ENCODE assay signal across 8 mouse cellular contexts in genomic region chr1:86509410-86509809, GRCm38 (mm10). TPM values are rescaled to one million over a fixed set of nuclear protein-coding genes. Genes with fewer than 3 reads are reported as not detected.
A peak's percentile ranks its signal among the peaks of the same experiment; 100 is the strongest.
DNase-seq lines count a peak whose midpoint lies in the region; ATAC-seq and TF ChIP-seq lines count a peak whose summit lies in the region.

No protein-coding gene starts in this region.

- DNase-seq in adipocyte (ENCODE audit: low spot score), result peak; percentile 85
- DNase-seq in heart, embryonic 10.5 days (ENCODE audit: low spot score), result peak; percentile 93
- DNase-seq in kidney, postnatal 0 days (ENCODE audit: low spot score), result peak; percentile 89
- peak; percentile 96 for DNase-seq in thymus, postnatal 0 days (ENCODE audit: low spot score)

- peak; percentile 86 for TF ChIP-seq CTCF in C2C12 (IDR thresholded peaks at IDR 0.05; ENCODE audit: control insufficient read depth, insufficient read depth, insufficient read length)
- TF ChIP-seq CTCF in kidney, postnatal 0 days (IDR thresholded peaks at IDR 0.05; ENCODE audit: low read depth), result peak; percentile 82

- no peaks in the 10 kb centered on the region for H3K36me3 ChIP-seq in C2C12 (ENCODE audit: control insufficient read depth, insufficient read depth)
- H3K36me3 ChIP-seq in embryonic facial prominence, embryonic 13.5 days, result no peaks in the 10 kb centered on the region
- no peaks in the 10 kb centered on the region for H3K36me3 ChIP-seq in heart, embryonic 10.5 days
- H3K36me3 ChIP-seq in kidney, postnatal 0 days (ENCODE audit: insufficient read depth, low read length), result no peaks in the 10 kb centered on the region
- no peaks in the 10 kb centered on the region for H3K36me3 ChIP-seq in liver, embryonic 12.5 days
- no peaks in the 10 kb centered on the region for H3K36me3 ChIP-seq in neural tube, embryonic 12.5 days

- H3K9me3 ChIP-seq in embryonic facial prominence, embryonic 13.5 days, result no peaks in the 10 kb centered on the region
- H3K9me3 ChIP-seq in heart, embryonic 10.5 days, result no peaks in the 10 kb centered on the region
- H3K9me3 ChIP-seq in kidney, postnatal 0 days (replicated peaks; ENCODE audit: low read length), result no peaks in the 10 kb centered on the region
- H3K9me3 ChIP-seq in liver, embryonic 12.5 days (replicated peaks), result no peaks in the 10 kb centered on the region
- H3K9me3 ChIP-seq in neural tube, embryonic 12.5 days, result no peaks in the 10 kb centered on the region

- H3K27ac ChIP-seq in embryonic facial prominence, embryonic 13.5 days, result peak overlapping the region; percentile 45
- peak overlapping the region; percentile 69 for H3K27ac ChIP-seq in heart, embryonic 10.5 days
- peak overlapping the region; percentile 47; the same call in 1 of the 2 replicates for H3K27ac ChIP-seq in kidney, postnatal 0 days
- peak overlapping the region; percentile 60; the same call in 1 of the 2 replicates for H3K27ac ChIP-seq in liver, embryonic 12.5 days
- peak overlapping the region; percentile 37; the same call in 1 of the 2 replicates for H3K27ac ChIP-seq in neural tube, embryonic 12.5 days

- no peaks in the 10 kb centered on the region for H3K79me3 ChIP-seq in C2C12 (ENCODE audit: low read depth)

- H3K27me3 ChIP-seq in C2C12 (ENCODE audit: control insufficient read depth, insufficient read depth, insufficient read length), result no peaks in the 10 kb centered on the region
- H3K27me3 ChIP-seq in embryonic facial prominence, embryonic 13.5 days, result no peaks in the 10 kb centered on the region
- no peaks in the 10 kb centered on the region for H3K27me3 ChIP-seq in heart, embryonic 10.5 days (ENCODE audit: insufficient read depth, poor library complexity, severe bottlenecking)
- H3K27me3 ChIP-seq in kidney, postnatal 0 days (ENCODE audit: insufficient read depth, low read length), result no peaks in the 10 kb centered on the region
- H3K27me3 ChIP-seq in liver, embryonic 12.5 days (replicated peaks), result no peaks in the 10 kb centered on the region
- no peaks in the 10 kb centered on the region for H3K27me3 ChIP-seq in neural tube, embryonic 12.5 days (replicated peaks)

- 7% methylated on average over 7 of the region's 7 CpGs for WGBS in embryonic facial prominence, embryonic 13.5 days
- WGBS in heart, embryonic 10.5 days, result 12% methylated on average over 7 of the region's 7 CpGs
- 14% methylated on average over 7 of the region's 7 CpGs for WGBS in kidney, postnatal 0 days
- WGBS in liver, embryonic 12.5 days (ENCODE audit: insufficient replicate concordance), result 9% methylated on average over 7 of the region's 7 CpGs
- 4% methylated on average over 7 of the region's 7 CpGs for WGBS in neural tube, embryonic 12.5 days

- no peak overlapping the region for H3K4me3 ChIP-seq in C2C12 (ENCODE audit: insufficient read depth, poor library complexity, severe bottlenecking)
- H3K4me3 ChIP-seq in embryonic facial prominence, embryonic 13.5 days, result no peak overlapping the region
- H3K4me3 ChIP-seq in heart, embryonic 10.5 days, result no peak overlapping the region
- no peak overlapping the region for H3K4me3 ChIP-seq in kidney, postnatal 0 days (replicated peaks; ENCODE audit: low read depth, low read length)
- no peak overlapping the region for H3K4me3 ChIP-seq in liver, embryonic 12.5 days
- H3K4me3 ChIP-seq in neural tube, embryonic 12.5 days, result no peak overlapping the region

- H3K4me1 ChIP-seq in embryonic facial prominence, embryonic 13.5 days, result peaks cover 40% of the 10 kb centered on the region
- peaks cover 37% of the 10 kb centered on the region for H3K4me1 ChIP-seq in heart, embryonic 10.5 days
- peaks cover 12% of the 10 kb centered on the region for H3K4me1 ChIP-seq in kidney, postnatal 0 days (replicated peaks; ENCODE audit: insufficient read depth, low read length)
- peaks cover 53% of the 10 kb centered on the region for H3K4me1 ChIP-seq in liver, embryonic 12.5 days
- H3K4me1 ChIP-seq in neural tube, embryonic 12.5 days, result peaks cover 28% of the 10 kb centered on the region

- no peak overlapping the region for H3ac ChIP-seq in C2C12 (ENCODE audit: control insufficient read depth, insufficient read length, low read depth)

- no peak overlapping the region for H3K4me2 ChIP-seq in embryonic facial prominence, embryonic 13.5 days
- no peak overlapping the region for H3K4me2 ChIP-seq in kidney, postnatal 0 days (ENCODE audit: low read length)
- peak overlapping the region; percentile 15; the same call in 1 of the 2 replicates for H3K4me2 ChIP-seq in liver, embryonic 12.5 days
- H3K4me2 ChIP-seq in neural tube, embryonic 12.5 days (replicated peaks), result no peak overlapping the region

- ATAC-seq in embryonic facial prominence, embryonic 13.5 days (ENCODE audit: insufficient number of reproducible peaks, insufficient read depth, low FRiP score, low TSS enrichment, low read depth), result no peak
- ATAC-seq in kidney, postnatal 0 days (replicated peaks; ENCODE audit: low FRiP score, low read depth), result peak; percentile 83
- peak; percentile 70 for ATAC-seq in liver, embryonic 12.5 days
- ATAC-seq in neural tube, embryonic 12.5 days (ENCODE audit: low FRiP score, low read depth), result peak; percentile 82

- H3K9ac ChIP-seq in embryonic facial prominence, embryonic 13.5 days, result no peak overlapping the region
- H3K9ac ChIP-seq in kidney, postnatal 0 days (ENCODE audit: low read depth, low read length), result 0 out of 2 replicates have a peak overlapping the region, but pooled peaks have one; percentile 23
- peak overlapping the region; percentile 51; the same call in 1 of the 2 replicates for H3K9ac ChIP-seq in liver, embryonic 12.5 days
- 0 out of 2 replicates have a peak overlapping the region, but pooled peaks have one; percentile 17 for H3K9ac ChIP-seq in neural tube, embryonic 12.5 days

- H3K79me2 ChIP-seq in C2C12 (ENCODE audit: control insufficient read depth, insufficient read depth), result no peaks in the 10 kb centered on the region

TF ChIP-seq in C2C12, 6 proteins besides CTCF, POLR2A, EP300 and RAD21:
- TF ChIP-seq MYOD1 (IDR thresholded peaks at IDR 0.05; ENCODE audit: control insufficient read depth, insufficient read length, low read depth) (peak; percentile 62), FOSL1 (IDR thresholded peaks at IDR 0.05; ENCODE audit: insufficient read depth, low read length, poor library complexity, severe bottlenecking) (no peak), CEBPB (IDR thresholded peaks at IDR 0.05; ENCODE audit: low read depth) (no peak), MYOG (IDR thresholded peaks at IDR 0.05; ENCODE audit: control insufficient read depth, extremely low read depth, insufficient read length) (no peak), MAX (IDR thresholded peaks at IDR 0.05) (peak; percentile 99), USF1 (IDR thresholded peaks at IDR 0.05; ENCODE audit: low read depth) (peak; percentile 79)

RNA-seq across cellular contexts. Expression of gene Ptma, which starts 17.1 kb away (rescaled TPM):
- polyA plus RNA-seq in C2C12 (2012; fragmentation: generic; extraction: Trizol), result 2,542 TPM
- polyA plus RNA-seq in embryonic facial prominence, embryonic 13.5 days (2015; fragmentation: Nextera tagmentation; extraction: Ambion mirVana), result 3,278 and 3,456 TPM in 2 replicates
- polyA plus RNA-seq in heart, embryonic 10.5 days (2016; fragmentation: Nextera tagmentation; extraction: Ambion mirVana), result 1,013 and 1,650 TPM in 2 replicates
- 2,429 and 2,697 TPM in 2 replicates for polyA plus RNA-seq in kidney, postnatal 0 days (2015; fragmentation: Nextera tagmentation; extraction: Ambion mirVana)
- polyA plus RNA-seq in liver, embryonic 12.5 days (2016; fragmentation: Nextera tagmentation; extraction: Ambion mirVana), result 1,639 and 1,657 TPM in 2 replicates
- polyA plus RNA-seq in neural tube, embryonic 12.5 days (2016; fragmentation: Nextera tagmentation; extraction: Ambion mirVana), result 2,887 and 2,907 TPM in 2 replicates
- 3,795 and 4,477 TPM in 2 replicates for polyA plus RNA-seq in thymus, postnatal 0 days (2015; fragmentation: Nextera tagmentation; extraction: Ambion mirVana)
